Mouse (Mus musculus) T-helper 1 cell (primary cell): ENCODE data around the gene Slc35e1.

Experiments used
- in situ Hi-C: fragments of 300-600 bp; cut with MboI, MseI; formaldehyde crosslinking; loops from one replicate; pipeline ENCODE4 v1.15.1; 2025; ENCODE audit warnings: high pct_unique_total_duplicates

Gene Slc35e1

GRCm38 (mm10) chr8:72487014-72487413 is 5.4 kb downstream of the Slc35e1 start:
- in situ Hi-C loops = no loop called here

DNA sequence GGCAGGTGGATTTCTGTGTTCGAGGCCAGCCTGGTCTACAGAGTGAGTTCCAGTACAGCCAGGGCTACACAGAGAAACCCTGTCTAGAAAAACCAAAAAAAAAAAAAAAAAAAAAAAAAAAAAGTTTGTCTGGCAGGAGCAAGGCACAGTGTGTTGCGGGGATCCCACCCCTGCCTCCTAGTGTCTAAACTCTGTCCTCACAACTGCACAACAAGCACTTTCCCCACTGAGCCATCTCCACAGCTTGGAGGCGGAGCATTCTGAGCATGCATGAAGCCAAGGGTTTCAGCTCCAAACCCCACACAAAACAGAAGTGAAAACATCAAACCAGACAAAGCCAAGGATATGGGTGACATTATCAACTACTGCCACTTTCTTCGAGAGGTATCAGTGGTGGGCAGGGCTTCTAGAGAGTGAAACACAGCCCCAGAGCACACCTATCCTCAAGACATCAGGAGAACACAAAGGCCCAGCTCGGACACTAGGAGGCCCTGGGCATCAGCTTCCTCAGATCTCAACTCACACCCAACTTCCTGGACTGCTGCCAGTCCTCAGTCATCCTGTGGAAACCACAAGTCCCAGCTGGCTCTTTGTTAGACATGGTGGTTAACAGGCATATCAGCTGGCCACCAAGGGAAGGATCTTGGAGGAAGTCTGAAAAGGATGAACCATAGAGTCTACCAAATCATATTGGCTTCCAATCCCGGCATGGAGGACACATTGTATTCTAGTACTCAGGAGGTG is 6.8 kb downstream of the Slc35e1 start:
- in situ Hi-C loops = no loop called here

- in situ Hi-C loops = no loop called here
Measured at GRCm38 (mm10) chr8:72474826-72475546, 17.4 kb downstream of the Slc35e1 start, which contains the start of gene Cherp. Gene Cherp, minus strand, starts transcription at chr8:72475226.

DNA sequence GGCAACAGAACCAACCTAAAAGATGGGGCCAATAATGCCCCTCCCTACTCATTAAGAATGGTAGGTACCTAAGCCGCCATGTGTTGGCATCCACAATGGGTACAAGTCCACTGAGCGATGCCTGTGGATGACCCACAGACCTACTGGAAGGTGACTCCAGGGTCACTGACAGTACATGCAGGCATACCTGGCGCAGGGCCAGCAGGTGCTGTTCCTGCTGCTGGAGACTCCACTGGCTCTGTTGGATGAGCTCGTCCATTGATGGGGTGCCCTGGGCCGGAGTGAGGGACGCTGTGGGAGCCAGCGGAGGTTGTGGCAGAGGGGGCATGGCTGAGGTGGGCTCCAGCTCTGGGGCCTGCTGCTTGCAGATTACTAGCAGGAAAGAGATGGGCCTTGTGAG is 21.7 kb downstream of the Slc35e1 start:
- in situ Hi-C loops = no loop called here

DNA sequence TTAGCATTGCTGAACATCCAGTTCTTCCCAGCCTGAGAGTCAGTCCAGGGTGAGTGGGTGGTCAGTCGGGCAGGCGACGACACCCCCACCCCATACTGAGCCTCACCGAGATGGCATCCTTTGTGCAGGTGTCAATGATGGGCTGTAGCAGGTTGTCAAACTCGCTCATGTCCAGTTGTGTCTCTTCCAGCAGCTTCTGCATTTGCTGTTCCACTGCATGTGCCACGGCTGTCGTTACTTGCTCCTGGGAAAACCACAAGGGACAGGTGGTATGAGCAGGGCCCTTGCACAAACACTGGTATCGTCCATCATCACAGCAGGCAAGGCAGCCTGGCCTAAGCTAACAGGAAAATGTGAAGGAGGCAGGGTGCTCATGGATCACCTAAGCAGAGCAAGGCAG is 22.4 kb downstream of the Slc35e1 start:
- in situ Hi-C loops = no loop called here

- in situ Hi-C loops = no loop called here
Measured at GRCm38 (mm10) chr8:72469243-72469642, 23.2 kb downstream of the Slc35e1 start.

- in situ Hi-C loops = no loop called here
Measured at GRCm38 (mm10) chr8:72464211-72464610, 28.2 kb downstream of the Slc35e1 start.

DNA sequence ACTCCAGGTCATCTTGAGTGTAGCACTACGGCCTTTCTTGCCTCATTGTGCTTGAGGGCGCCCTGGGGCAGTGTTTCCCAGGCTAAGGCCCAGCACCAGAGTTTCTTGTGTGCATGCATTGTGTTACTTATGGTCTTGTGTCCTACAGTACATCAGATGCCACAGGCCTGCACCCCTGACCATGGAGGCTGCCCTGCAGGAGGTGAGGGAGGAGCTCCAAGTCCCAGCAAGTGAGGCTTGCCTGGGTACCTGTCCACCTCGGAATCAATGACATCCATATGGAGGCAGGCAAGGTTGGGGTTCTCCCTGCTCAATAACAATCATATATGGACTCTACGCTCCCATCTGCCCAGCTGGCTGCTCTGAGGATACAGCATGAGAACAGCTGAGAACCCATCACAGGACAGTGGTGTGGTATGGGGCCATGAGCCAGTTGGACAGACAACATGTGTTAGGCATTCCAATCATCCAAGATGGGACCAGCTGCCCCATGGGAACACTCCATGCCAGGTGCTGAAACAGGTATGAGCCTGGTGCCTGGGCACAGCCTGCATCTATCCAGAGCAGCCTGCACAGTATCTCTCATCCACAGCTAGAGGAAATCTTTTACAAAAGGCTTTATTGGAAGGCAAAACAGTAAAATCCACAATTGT is 32.4 kb downstream of the Slc35e1 start:
- in situ Hi-C loops = no loop called here

- in situ Hi-C loops = no loop called here
Measured at GRCm38 (mm10) chr8:72458457-72458856, 34.0 kb downstream of the Slc35e1 start.

GRCm38 (mm10) chr8:72457806-72458205 is 34.6 kb downstream of the Slc35e1 start:
- in situ Hi-C loops = no loop called here

GRCm38 (mm10) chr8:72455317-72455716 is 37.1 kb downstream of the Slc35e1 start:
- in situ Hi-C loops = no loop called here

DNA sequence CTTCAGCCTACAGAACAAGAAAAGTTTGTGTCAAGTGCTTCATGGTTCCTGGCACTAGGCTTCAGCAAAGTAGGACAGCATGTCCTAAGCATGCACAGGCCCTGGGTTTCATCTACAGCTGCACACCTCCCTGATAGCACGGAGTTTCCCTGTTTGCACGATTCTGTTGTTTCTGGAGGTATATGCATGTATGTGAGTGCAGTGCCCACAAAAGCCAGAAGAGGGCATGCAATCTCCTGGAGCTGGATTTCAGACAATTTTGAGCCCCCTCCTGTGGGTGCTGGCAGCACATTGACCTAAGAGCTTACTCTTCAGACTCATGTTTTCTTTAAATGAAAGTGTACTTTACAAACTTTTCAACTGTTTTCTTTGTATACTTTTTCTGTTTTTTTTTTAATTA is 38.5 kb downstream of the Slc35e1 start:
- in situ Hi-C loops = no loop called here

- in situ Hi-C loops = no loop called here
Measured at GRCm38 (mm10) chr8:72451516-72451915, 40.9 kb downstream of the Slc35e1 start.

GRCm38 (mm10) chr8:72445071-72445470 is 47.3 kb downstream of the Slc35e1 start:
- in situ Hi-C loops = loop anchor here (5.0 kb wide), 1 partner anchor 197 kb away; no protein-coding TSS in a partner anchor

DNA sequence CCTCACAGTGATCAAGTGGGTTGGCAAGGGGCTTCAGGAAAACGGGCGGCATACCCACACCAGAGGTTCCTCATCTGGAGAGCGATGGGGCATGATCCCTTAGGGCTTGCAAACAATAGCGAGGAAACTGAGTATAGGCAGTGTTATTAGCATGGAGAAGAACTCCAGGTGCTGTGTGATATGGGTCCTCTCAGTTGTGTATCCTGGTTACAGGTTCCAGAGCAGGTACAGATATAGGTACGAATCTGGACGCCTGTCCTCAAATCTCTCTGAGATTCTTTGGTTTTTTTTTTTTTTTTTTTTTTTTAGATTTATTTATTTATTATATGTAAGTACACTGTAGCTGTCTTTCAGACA is 48.4 kb downstream of the Slc35e1 start:
- in situ Hi-C loops = no loop called here

GRCm38 (mm10) chr8:72443338-72443993 is 48.9 kb downstream of the Slc35e1 start, which contains the start of the genes Calr3 and 1700030K09Rik:
Gene Calr3, minus strand, starts transcription at chr8:72443870.
Gene 1700030K09Rik, plus strand, starts transcription at chr8:72443880.
- in situ Hi-C loops = no loop called here

DNA sequence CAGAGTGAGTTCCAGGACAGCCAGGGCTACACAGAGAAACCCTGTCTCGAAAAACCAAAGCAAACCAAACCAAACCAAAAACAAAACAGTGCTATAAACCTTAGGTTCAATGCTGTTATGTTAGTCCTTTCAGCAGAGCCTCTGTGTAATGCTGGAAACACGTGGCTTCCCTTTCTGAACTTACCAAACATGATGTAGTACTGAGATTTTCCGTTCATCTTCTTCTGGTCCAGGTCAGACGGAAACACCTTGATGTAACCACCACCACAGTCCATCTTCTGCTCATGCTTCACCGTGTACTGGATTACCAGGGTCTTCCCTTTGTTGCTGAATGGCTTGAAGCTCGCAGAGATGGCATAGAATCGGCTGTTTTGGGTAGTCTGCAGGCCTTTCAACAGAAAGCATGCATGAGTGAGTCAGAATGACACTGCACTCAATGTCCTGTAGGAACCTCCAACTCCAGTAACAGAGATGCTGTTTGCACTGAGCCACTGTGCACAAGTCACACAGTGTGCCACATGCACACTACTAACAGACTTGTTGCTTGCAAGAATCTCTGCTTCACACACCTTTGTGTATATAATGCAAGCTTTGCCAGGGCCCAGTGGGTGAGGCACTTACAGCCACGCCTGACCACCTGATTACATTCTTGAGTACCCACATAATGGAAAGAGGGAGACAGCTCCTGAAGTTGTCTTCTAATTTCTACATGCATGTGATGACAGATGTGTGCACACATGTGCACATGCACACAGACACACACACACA is 54.0 kb downstream of the Slc35e1 start:
- in situ Hi-C loops = no loop called here

GRCm38 (mm10) chr8:72434952-72435351 is 57.5 kb downstream of the Slc35e1 start:
- in situ Hi-C loops = no loop called here
